Mouse (Mus musculus) heart, adult 8-10 months (tissue): Measurements from ENCODE around the gene Macf1. TPM values are rescaled to one million over a fixed set of nuclear protein-coding genes. Genes with fewer than 3 reads are reported as not detected.
A peak's percentile ranks its signal among the peaks of the same experiment; 100 is the strongest.
"Not testable (repeated sequence)": the region's sequence is repeated elsewhere in the genome, so short reads cannot be mapped to it uniquely, and the experiment has no call there.

ENCODE experiments used
- DNase-seq: peaks from one replicate; pipeline ENCODE4 v3.0.0; 2022; ENCODE audit warnings: low spot score
- total RNA-seq, 4 experiments: library from RNA; stranded (reverse); gene quantifications; 2 replicates each; pipeline ENCODE4 v1.2.4; 2022

Macf1 gene
- total RNA-seq, 4 experiments from 2014 or later = 223 to 243 (median 241) TPM

DNA sequence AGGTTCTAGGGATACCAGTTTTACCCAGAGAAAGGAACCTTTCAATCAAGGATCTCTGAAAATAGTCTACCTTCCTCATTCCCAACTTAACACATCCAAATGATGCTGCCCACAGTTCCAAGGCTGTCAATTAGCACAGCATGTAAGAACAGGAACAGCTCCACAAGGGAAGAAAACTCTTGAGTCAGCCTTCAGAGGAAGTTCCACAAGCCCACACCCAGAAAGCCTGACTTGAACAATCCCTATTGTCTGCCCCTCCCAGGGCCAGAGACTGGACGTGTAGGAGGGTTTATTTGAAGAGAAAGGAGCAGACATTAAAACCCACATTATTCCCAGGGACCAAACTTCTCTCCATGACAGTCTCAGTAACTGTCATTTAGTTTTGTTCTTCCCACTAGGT lies 48.7 kb downstream of the Macf1 start:
- peak; percentile 52 for DNase-seq

DNA sequence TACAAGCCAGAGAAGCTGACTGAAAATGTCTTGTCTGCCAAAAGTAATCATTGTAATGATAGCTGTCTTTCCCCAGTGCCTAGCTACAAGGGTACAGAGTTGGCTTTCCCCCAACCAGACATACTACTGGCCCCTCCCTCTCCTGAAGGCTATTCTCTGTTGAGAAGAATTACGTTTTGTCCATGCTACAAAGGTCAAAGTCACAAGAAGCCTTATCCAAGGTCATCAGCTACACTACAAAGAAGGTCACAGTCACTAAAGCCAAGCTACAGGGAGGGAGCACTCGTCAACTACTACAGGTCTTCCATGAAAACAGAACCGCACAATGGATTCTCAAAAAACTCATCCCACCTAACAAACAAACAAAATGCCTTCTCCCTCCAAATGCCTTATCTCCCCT lies 49.7 kb downstream of the Macf1 start:
- no peak for DNase-seq

DNA sequence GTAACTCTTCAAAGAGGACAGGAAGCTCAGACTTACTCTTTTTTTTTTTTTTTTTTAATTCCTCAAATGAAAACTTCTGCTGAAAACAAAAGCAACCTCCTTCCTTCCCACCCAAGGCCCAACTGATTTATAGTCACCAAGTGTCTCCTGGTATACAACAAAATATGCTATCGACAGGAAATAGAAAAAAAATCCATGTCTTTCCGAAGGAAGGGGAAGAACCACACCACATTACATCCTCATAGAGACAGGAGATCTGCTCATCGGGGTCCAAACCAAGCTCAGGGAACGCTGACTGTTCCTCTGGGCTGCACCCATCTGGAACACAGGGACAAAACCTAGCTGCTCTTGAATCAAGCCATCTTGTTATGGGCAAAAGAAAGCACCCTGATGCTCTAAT lies 50.3 kb downstream of the Macf1 start:
- DNase-seq = no peak

DNA sequence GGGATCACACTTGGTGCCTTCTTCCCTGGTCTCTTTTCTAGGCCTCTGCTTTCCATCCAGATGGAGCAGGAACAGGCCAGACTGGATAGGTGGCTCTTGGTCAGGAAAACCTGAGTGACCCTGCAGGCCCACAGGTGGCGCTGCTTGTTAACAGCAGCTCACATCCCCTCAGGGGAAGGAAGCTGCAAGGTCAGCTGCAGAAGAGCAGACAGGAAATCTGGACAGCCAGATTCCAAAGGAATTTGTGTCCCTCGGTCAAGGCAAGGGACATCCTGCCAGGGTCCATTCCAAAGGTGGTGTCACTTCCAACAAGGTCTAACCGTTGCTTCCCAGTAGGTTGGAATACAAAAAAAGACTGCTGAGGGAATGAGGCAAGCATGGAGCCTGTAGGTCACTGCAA lies 50.8 kb downstream of the Macf1 start:
- DNase-seq = peak; percentile 80

DNA sequence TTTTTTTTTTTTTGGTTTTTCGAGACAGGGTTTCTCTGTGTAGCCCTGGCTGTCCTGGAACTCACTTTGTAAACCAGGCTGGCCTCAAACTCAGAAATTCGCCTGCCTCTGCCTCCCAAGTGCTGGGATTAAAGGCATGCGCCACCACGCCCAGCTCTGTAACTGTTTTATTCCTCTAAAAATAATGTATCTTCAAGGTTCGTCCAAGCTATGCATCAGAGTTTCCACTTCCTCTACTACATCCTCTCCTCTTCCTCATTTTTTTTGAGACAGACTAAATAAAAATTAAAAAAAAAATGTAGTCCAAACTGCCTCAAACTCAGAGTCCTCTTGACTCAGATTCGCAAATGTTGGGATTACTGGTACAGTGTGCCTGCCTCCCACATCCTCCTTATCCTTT lies 52.0 kb downstream of the Macf1 start:
- not testable (repeated sequence) for DNase-seq

DNA sequence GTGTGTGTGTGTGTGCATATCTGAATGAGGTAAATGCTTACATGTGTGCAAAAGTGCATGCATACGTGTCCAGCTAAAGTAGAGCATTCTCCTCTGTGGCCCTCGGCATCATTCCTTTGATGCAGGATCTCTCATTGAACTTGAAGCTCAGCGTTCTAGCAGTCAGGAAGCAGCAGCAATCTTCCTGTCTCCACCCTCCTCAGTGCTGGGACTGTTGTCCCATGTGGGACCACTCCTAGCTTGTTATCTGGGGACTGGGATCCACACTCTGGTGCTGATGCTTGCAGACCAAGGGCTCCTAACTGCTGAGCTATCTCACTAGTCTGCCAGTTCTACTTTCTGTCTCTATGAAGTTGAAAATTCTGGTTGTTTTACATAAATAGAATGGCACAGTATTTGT lies 52.5 kb downstream of the Macf1 start:
- DNase-seq = no peak

DNA sequence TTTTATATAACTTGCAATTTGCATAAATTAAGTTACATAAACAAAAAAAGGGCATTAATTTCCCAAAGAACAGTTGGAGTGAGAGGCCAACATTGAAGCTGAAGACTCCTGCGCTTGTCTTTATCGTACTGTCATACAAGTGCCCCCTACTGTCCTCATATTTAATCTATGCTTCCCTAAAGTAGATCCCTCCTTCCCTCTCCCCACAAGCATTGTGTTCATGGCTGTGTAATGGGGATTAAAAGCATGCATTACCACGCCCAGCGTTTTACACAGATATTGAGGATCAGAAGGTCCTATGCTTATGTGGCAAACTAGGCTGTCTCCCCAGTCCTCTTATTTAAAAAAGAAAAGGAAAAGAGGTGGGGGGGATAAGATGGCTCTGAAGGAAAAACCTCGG lies 56.5 kb downstream of the Macf1 start:
- no peak for DNase-seq

DNA sequence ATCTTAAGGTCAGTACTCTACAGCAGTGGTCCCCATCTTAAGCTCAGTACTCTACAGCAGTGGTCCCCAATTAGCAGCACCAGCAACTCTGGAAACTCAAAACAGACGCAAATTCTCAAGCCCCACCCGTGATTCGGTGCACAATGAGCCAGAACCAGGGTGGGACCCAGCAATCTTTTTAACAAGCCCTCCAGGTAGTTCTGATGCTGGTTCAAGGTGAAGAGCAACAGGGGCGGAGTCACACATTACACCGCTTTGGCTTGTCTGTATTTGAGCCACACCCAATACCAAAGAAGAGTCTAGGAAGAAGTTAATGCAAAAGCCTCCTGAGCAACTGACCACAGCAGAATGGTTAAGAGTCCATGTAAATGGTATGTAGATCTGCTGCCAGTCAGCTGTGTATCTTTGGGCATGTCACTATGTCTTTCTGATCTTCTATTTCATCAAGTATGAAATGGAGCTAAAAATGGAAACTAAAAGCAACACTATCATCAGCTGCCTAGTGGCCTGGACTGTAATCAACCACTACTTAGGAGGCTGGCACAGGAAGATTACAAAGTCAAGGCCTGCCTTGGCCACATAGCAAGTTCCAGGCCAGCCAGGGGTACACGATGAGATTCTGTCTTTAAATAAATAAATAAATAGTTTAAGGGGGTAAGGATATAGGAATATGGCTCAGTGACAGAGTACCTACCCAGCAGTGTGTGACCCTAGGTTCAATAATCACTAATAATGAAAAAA lies 58.7 kb downstream of the Macf1 start:
- no peak for DNase-seq

DNA sequence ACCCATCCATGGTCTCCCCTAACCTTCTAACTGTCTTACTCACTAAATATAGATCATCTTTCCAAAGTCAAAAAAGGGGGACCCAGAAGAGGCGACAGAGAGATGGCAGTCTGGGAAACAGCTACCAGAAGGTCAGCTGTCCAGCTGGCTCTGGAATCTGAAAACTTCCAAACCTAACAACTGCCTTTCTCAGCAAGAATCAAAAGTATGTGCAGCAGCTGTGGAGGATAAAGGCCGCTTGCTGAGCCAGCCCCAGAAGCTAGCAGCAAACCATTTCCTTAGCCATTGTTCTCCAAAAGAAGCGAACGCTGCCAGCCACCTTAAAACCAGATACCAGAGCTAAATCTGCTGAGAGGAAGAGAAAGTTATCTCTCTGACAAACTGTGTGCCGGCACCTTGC lies 59.7 kb downstream of the Macf1 start:
- DNase-seq = peak; percentile 61

DNA sequence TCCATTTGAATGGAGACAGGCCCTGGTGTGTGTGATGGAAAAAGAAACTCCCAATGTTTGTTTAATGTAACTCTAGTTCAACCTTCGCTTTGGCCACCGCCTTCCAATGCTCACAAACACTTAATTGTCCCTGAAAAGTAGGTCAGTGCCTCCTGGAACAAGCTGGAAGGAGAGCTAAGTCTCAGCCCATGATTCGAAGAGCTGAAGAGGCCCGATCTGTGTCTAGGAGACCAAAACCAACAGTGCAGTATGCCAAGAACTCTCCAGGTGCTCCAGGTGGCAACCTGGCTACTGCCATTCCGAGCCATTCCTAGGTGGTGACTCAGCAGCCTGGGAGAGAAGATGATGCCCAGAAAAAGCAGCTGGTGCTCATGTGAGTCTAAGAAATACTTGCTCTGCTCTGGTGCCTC lies 60.4 kb downstream of the Macf1 start:
- DNase-seq = no peak

DNA sequence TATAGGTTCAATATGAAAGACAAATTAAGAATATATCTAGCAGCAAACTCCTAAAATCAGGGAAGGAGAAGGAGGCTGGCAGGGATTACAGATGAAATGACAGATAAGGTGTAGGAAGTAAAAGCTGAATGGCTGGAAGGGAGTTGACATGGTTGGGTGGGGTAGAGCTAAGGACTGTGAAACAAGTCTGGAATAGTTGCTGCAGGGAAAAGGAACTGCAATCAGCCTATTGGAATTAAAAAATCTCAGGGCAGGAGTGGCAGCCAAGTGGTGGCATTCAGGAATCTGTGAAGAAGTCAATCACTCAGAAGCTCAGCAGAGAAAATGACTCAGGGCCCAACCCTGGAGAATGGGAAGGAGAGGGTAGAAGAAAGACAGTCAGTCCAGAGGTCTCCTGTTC lies 62.4 kb downstream of the Macf1 start:
- no peak for DNase-seq

DNA sequence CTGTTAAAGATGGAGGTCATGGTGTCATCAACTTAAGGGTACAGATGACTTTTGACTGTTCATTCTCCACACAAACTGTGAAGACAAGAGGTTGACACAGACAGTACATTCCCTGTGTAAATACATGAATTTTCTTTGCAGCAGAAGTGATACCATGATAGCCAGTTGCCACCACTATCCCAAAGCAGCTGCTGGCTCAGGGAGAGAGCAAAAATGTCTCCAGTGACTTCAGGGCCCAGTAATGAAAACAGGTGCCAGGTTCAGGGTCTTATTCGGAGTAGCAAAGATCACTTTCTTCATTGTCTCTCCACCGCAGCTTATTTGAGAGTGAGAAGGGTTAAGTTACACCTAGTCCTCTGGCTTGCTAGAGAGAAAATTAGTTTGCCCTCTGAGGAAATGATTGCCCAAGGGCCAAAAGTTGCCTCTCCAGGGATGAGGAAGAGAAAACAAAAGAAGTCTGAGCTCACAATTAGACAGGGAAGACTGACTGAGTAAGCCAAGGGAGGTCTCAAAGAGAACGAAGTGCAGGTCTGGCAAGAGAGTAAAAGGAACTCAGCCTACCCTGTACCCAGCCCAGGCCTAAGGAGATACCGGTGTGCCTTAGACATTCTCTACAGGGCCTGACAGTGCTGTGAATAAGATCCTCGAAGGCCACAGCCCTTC lies 66.3 kb downstream of the Macf1 start:
- no peak for DNase-seq

DNA sequence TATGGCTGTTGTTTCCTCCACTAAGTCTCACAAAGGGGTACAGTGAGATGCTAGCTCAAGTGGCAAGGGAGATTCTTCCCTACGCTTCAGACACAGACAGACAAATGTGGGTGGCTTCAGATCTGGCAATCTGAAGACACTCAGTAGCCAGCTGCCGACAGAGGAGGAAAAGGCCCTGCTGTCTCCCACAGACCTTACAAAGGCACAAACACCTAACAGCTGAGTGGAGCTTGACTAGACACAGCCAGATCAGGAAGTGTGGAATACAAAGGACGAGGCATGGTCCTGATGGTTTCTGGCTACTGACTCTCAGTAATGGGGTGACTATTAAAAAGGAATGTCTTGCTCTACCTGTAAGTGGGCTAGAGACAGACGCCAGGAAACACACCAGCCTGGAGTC lies 67.2 kb downstream of the Macf1 start:
- no peak for DNase-seq

DNA sequence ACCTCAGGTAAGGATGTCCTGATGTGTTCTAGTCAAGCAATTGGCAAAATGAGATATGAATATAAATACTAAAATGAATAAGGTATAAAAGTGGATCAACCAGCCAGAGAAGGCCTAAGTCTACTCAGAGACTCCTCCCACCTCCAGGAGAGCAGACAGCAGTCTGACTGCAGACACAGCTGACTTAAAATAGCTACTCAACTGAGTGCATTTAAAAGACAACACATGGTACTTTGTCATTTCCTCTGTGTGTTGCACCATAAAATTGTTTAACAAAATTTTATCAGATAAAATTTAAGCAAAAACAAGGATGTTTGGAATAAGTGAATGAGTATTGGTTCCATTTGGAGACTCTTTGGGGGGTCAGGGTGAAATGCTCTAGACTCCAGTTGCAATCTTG lies 67.7 kb downstream of the Macf1 start:
- no peak for DNase-seq

DNA sequence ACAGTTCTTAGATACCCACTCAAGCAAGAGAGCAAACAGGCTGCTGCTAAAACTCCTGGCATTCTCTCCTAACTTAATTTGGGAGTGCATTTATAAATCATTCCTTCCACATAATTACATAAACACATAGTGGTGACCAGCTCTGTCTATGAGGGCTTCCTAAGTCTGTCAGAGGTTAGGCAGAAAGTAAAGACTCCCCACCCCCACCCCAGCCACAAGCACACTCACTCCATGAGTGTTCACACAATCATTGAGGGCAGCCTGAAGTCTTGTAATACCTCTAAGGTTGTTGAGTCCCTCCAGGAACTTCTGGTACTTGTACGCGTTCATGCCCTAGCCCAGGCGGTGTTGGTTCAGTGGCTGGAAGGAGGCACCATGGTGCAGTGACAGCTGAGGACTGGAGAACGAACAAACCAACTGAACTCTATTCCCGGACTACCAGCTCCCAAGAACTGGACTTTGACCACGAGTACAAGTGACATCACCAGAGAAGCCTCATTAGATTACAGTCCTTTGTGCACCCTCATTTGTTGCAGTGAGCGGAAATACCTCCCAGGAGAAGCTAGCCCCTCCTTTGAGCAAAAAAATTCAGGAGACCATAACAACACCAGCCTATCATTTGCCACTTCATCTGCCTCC lies 70.7 kb downstream of the Macf1 start:
- no peak for DNase-seq

DNA sequence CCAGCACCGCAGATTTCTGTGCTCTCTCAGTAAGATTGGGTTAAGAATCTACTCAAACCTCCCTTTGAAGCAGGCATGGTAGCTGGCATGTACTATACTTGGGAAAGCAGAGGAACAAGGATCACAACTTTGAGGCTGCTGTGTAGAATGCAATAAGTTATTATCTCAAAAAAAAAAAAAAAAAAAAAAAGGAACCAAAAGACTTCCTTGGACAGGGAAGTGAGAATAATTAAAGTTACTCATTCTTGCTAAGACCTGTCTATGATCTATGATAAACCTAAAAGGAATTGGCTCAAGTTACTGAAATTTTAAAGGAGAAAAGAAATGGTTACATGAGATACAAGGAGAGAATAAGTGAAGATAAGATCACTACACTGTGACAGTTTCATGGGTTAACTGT lies 72.2 kb downstream of the Macf1 start:
- no peak for DNase-seq

DNA sequence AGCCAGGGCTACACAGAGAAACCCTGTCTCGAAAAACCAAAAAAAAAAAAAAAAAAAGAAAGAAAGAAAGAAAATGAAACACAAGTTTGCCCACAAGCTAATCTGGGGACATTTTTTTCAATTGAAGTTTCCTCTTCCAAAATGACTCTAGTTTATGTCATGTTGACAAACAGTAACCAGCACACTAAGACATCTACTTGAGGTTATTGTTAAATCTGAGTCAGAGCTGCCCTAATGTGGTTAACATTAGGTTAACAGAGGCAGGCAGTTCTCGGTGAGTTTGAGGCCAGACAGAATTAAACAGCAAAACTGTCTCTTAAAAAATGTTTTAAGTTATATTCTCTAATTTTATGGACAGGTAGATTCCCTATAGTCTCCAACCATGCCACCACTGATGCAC lies 72.9 kb downstream of the Macf1 start:
- DNase-seq = no peak

DNA sequence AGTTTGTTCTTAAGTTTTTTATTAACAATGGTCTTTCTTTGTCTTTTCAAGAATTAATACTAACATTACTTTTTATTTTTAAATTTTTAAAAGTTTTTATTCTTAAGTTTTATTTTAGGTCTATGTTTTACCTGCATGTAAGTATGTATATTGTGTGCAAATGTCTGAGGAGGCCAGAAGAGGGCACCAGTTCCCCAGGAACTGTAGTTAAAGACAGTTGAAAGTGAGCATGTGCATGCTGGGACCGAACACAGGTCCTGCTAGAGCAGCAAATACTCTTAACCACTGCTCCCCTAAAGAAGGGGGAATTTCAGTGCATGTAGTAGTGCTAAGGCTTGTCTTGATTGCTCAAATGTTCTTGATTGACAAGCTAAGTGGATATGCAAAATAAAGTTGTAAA lies 77.0 kb downstream of the Macf1 start:
- no peak for DNase-seq

DNA sequence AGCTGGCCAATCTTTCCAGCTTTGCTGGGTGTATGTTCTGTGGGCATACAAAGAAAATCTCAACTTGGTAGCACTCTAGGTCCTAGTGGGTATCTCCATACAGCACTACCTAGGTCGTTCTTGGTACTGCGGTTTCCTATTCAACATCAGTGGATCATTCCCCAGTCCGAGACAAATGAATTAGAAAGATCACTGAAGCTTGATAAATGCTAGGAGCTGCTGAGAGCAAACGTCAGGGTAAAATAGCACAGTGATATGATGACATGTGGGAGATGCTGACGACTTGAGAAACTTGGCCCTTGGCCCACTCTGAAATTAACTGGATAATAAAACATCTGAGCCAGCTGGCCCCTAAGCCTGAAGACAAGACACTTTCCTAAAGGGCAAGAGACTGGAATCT lies 78.2 kb downstream of the Macf1 start:
- no peak for DNase-seq

DNA sequence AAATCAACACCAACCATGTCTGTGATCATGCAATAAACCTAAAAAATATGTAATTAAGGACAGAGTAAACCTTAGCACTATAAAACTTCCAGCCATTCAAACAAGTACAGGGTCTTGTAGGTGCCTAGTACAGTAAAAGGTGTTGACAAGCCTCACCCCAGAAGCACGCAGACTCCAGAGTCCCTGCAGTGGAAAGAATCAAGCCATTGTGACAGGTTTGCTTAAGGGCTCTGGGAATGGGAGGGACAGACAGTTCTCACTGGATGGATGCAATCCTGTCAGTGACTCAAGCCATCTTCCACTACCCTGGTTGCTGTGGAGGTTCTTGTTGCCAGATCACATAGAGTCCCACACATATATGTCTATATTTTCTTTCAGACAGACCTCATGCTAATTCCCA lies 78.9 kb downstream of the Macf1 start:
- no peak for DNase-seq

DNA sequence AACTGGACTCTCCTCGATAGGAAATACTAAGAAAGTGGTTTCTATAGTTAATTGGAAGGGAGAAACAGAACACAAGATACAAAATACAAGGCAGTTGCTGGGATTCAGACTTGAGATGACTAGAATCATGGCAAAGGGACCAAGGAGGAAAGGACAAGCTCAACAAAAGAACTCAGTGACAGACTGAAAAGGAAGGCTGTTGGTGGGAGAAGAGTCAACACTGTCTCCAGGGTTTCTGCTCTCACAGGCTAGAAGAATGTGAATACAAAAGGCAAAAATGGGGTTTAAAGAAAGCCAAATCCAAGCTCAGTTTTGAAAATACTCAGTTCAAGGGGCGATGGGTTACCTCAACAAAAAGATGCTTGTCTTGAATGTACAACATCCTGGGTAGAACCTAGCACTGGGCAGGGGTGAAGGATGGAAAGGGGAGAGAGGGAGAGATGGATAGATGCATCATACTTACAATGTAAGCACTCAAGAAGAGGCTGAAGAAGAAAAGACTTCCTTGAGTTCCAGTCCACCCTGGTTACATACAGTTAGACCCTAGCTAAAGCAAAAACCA lies 81.4 kb downstream of the Macf1 start:
- no peak for DNase-seq

DNA sequence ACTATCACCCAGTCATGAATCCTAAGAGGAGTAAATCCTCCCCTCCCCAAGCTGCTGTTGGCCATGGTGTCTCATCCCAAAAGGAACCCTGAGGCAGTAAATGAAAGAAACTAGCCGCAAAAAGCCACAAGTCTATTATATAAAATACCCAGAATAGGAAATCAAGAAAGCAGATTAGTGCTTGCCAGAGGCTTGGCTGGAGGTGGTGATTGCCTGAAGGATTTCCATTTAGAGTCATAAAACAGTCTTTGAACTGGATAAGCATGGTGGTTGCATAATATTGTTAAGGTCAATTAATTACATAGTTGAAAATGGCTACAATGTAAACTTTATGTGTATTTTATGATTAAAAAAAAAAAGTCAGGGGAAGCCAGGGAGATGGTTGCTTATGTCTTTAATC lies 83.1 kb downstream of the Macf1 start:
- no peak for DNase-seq
